Mouse (Mus musculus) spleen, adult 2 months (tissue): Measurements from ENCODE around the gene Sema6d.

Experiments used
- CTCF ChIP-seq: fragments of 200-500 bp; IDR thresholded peaks from 2 replicates; pipeline ENCODE4 v1.5.1; 2011; ENCODE audit warnings: mild to moderate bottlenecking, inconsistent platforms; ENCODE audit not compliant: insufficient read depth, insufficient read length, insufficient replicate concordance; ENCODE audit errors: extremely low read depth
- POLR2A ChIP-seq: fragments of 200-500 bp; IDR thresholded peaks from 2 replicates; pipeline ENCODE4 v1.6.1; 2011; ENCODE audit warnings: low read depth, low read length, inconsistent platforms

GRCm38 (mm10) chr2:124507804-124508203 lies 418.0 kb downstream of the Sema6d start:
- TF ChIP-seq POLR2A (no peak), CTCF (no peak)
